Mouse (Mus musculus): ENCODE measurements at regions not wholly inside any gene's neighbourhood (a gene's known extent, or its start where the extent isn't known, plus 50 kb on each side); places are given as distances from the start of the nearest gene placed in this dataset.
A peak's percentile ranks its signal among the peaks of the same experiment; 100 is the strongest.

DNA sequence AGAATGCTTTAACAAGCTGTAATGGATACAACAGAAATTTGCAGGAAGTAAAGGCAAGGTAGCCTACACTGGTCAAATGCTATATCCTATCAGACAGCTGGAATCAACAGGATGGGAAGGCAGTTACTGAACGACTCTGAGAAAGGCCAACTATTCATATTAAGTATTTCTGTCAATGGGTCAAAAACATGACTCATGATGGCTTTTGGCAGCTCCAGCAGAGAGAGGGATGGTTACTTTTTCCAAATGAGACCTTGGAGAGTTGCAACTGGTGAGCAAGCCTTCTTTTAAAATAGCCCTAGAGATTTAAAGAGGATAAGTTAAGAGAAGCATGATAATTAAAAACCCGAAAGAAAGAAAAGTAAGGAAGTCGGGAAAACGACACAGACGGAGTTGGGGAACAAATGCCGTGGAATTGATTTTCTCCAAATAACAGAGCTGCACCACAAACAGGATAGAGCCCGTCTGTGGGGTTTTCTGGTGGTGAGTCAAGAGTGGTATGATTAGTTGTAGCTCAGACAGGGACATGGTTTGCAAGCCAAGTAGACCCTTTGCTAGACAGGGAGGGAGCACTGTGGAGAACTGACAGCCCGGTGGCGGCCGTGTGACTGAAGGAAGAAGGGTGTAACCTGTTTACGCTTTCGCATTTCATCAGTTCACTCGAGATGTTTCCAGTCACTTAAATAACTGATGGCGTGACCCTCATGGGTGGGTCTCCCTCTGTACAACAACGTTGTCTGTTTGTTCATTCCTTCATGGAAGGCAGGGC, 3638.1 kb upstream of the Gm7489 start:
- no peak for ATAC-seq (replicated peaks; ENCODE audit: low read depth, poor library complexity, severe bottlenecking)

- ATAC-seq (replicated peaks; ENCODE audit: low read depth, poor library complexity, severe bottlenecking) = peak; percentile 96
These were observed 3624.6 kb upstream of the Gm7489 start for GRCm38 (mm10) chr15:50260057-50260456.

GRCm38 (mm10) chr15:50261245-50261872, 3623.3 kb upstream of the Gm7489 start:
- peak; percentile 83 for ATAC-seq (replicated peaks; ENCODE audit: low read depth, poor library complexity, severe bottlenecking)

DNA sequence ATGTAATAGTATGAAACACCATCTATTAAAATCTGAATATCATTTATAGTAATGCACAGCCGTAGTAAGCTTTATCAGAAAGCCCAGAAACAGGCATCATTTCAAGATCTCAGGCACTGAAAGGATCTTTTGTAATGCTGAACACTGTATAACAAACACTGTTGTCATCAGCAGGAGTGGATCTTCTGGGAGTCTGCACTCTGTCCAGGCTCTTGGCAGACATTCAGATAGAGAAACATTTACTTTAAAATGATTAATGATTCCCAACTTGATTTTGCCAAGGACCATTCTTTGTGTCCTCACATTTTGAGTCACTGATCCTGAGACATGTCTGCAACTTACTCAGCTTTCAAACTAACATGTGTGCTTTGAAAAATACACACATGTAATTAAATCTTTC, 3617.2 kb upstream of the Gm7489 start:
- ATAC-seq (replicated peaks; ENCODE audit: low read depth, poor library complexity, severe bottlenecking) = no peak

- no peak for ATAC-seq (replicated peaks; ENCODE audit: low read depth, poor library complexity, severe bottlenecking)
These were observed 3613.1 kb upstream of the Gm7489 start for GRCm38 (mm10) chr15:50271646-50272045.

DNA sequence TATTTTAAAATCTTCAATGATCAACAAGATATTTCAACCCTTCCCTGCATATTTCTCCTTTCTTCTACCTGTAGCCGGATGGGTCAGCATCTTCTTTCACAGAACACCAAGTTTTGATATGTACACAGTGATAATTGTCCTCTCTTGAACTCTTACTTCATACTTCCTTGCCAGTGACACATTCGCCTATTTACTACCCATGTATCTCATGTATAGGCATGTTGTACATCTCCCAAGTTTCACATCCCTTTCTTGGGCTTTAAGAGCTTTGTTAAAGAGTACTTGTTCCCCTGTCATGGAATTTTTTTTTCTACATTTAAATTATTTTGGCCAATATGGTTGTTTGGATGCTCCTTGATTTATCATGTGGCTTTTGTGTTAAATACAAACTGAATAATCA, 3602.1 kb upstream of the Gm7489 start:
- no peak for ATAC-seq (replicated peaks; ENCODE audit: low read depth, poor library complexity, severe bottlenecking)

GRCm38 (mm10) chr15:50283491-50283890, 3601.2 kb upstream of the Gm7489 start:
- no peak for ATAC-seq (replicated peaks; ENCODE audit: low read depth, poor library complexity, severe bottlenecking)

DNA sequence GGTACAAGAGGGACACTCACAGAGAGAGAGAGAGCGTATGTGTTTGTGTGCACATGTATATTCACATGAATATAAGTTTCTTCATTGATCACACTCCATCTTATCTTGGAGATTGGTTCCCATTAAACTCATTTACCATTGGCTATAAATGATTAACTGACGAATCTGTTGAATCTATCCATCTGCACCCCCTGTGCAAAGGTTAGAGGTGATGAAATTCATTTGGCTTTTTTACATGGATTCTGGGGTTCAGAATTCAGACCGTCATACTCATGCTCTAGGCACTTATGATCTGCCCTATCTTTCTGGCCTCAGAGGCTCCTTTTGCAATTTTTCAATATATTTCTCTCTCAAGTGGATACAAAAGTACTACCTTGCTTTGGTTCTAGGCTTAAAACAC, 3582.9 kb upstream of the Gm7489 start:
- no peak for ATAC-seq (replicated peaks; ENCODE audit: low read depth, poor library complexity, severe bottlenecking)

- ATAC-seq (replicated peaks; ENCODE audit: low read depth, poor library complexity, severe bottlenecking) = no peak
These were observed 3580.6 kb upstream of the Gm7489 start for GRCm38 (mm10) chr15:50304085-50304484.

DNA sequence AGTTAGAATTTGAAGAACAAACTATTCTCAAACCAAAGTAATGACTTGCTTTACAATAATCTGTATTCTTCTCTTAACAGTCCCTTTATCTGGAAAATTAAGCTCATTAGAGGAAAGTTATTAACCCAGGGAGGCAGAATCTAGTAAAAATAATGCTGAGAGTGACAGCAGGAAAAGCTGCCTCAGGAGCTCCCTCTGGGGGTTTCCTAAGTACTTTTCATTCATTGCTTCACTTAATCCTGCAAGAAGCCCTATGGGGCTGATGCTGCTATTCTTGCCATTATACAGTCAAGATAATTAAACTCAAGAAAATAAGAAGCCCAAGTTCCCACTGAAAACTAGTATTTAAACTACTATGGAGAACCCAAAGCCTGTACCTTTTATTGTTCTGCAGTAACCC, 3563.9 kb upstream of the Gm7489 start:
- ATAC-seq (replicated peaks; ENCODE audit: low read depth, poor library complexity, severe bottlenecking) = peak; percentile 62; the same call in 1 of the 2 replicates

GRCm38 (mm10) chr15:50345536-50345935, 3539.2 kb upstream of the Gm7489 start:
- ATAC-seq (replicated peaks; ENCODE audit: low read depth, poor library complexity, severe bottlenecking) = no peak

DNA sequence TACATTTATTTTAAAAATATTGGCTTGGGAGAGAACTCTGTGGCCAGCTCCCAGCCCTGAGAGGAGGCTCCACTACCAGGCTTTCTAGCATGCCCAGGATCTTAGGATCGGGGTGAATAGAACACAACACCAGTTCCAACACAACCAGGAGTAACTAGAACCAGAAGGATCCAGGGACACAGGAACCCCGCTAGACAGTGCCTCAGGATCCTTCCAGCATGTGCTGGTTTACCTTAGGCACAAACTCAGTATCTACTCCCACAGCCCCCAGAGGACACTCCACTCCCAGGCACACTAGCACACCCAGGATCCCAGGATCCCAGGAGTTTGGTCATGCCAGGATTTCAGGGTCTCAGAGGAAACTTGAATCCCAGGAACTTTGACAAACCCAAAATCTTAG, 3537.8 kb upstream of the Gm7489 start:
- no peak for ATAC-seq (replicated peaks; ENCODE audit: low read depth, poor library complexity, severe bottlenecking)

- ATAC-seq (replicated peaks; ENCODE audit: low read depth, poor library complexity, severe bottlenecking) = no peak
These were observed 3524.4 kb upstream of the Gm7489 start for GRCm38 (mm10) chr15:50360033-50360988.

- ATAC-seq (replicated peaks; ENCODE audit: low read depth, poor library complexity, severe bottlenecking) = peak; percentile 82
These were observed 3523.4 kb upstream of the Gm7489 start for GRCm38 (mm10) chr15:50361334-50361733.

DNA sequence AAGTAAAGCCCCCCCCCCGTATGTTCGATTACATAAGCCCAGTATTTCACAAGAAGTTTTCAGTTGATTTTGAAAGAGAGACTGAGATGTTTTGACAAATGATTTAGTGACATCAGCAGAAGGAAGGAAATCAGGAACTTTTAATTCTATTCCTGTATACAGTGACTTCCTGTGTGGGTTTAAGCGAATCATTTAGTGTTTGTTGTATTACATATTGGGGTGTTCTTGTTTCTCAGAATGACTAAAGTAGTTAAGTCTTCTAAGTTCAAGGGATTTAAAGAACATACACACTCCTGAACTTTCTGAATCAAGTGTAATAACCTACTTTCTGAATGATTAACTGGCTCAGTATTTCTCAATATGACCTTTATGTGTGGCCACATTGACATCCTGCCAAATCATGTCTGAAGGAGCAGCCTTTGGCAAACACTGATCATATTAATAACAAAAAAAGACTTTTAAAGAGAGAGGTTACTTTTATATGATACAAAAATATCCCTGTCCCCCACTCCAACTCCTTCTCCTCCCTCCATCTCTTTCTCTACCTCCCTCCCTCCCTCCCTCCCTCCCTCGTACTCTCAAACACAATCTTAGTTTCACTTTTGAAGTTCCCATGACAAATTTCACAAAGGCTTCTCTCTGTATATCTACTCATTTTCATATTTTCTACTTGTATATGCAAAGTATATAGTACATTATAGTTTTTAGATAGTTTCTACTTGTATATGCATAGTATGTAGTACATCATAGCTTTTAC, 3522.8 kb upstream of the Gm7489 start:
- peak; percentile 91 for ATAC-seq (replicated peaks; ENCODE audit: low read depth, poor library complexity, severe bottlenecking)

DNA sequence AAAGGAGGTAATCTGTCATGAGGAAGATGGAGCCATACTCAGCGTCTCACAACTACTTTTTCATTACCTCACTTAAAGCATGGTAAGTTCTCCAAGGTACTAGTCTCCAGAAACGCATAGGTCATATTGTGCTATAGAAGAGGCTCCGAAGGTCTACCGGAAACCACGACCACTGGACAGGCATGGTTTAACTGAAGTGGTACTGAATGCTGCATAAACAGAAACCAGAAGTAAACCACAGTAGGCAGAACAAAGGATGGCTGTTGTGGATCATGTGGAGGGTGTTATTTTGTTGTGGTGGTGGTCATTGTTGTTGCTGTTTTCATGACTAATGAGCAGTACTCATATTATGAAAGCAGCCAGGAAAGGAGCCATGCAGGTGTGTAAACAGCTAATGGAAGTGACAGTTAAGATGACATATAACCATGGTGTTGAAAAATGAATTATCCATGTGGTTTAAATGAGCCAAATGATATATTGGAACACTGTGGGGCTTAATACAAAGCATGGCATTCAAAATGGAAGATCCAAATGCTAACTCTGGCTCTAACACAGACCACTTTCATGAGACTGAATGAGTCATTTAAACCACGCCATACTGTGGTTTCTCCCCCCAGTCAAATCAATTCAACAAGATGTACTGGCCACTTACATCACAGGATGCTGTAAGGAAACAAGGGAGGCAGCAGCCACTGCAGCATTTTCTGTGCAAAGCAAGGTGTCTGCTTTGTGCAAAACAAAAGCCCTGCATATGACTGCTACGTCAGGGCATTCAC, 3484.5 kb upstream of the Gm7489 start:
- peak; percentile 53 for ATAC-seq (replicated peaks; ENCODE audit: low read depth, poor library complexity, severe bottlenecking)

DNA sequence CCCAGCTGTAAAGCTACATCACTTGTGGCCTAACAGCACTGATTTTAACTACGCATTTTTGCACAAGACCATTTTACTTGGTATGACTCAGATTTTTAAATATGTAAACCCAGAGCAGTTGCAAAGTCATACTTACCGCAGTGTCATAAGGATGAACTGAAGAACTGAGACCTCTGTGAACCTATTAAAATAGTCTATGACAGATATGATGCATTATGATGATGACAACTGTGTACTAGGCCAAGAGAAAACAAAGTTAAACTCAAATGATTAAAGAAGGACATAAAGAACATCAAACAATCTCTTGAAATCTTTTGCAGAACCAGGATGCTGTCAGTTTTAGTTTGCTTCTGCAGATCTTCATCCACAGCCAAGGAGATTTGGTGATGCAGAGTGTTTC, 3483.3 kb upstream of the Gm7489 start:
- ATAC-seq (replicated peaks; ENCODE audit: low read depth, poor library complexity, severe bottlenecking) = no peak

DNA sequence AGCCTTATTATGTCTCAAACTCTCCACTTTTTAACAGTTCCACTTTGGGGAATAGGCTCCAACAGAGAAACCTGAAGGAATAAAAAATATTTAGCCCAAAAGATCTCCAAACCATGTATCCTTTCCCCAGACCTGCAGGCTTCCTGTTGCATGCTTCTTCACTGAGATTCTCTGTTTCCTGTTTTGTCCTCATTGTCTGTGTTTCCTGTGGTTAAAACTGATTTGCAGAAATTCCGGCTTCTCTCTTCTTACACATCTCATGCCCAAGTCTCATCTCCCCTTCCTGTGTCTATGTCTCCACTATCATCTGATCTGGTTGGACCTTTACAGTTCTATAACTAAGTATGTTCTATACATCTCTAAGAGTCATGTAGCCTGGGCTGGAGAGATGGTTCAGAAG, 3482.2 kb upstream of the Gm7489 start:
- peak; percentile 71 for ATAC-seq (replicated peaks; ENCODE audit: low read depth, poor library complexity, severe bottlenecking)

DNA sequence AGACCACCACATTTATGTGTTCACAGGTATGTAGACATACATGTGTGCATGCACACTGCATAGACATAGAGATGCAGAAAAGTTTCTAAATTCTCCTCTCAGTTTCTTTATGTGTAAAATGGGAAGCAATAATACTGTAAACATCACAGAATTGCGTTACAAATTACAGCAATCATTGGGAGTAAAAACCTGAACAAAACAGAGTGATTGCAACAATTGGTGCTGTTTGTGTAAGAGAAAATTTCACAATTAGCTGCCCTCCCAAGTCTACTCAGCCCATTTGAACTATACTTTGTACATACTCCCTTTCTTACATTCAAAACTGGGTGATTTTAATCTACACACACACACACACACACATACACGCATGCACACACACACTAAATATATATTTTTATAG, 3480.8 kb upstream of the Gm7489 start:
- no peak for ATAC-seq (replicated peaks; ENCODE audit: low read depth, poor library complexity, severe bottlenecking)

Data from common myeloid progenitor, adult 5-6 weeks (primary cell).